Mouse (Mus musculus) forebrain, embryonic 10.5 days (tissue): Measurements from ENCODE around the gene Unc13b. TPM values are rescaled to one million over a fixed set of nuclear protein-coding genes. Genes with fewer than 3 reads are reported as not detected.

Source experiments
- DNase-seq: peaks from one replicate; pipeline ENCODE4 v3.0.0-alpha.2; 2017; ENCODE audit warnings: low spot score; ENCODE audit errors: extremely low spot score
- H3K27ac ChIP-seq: fragments of 300-500 bp; sonication (generic); 2 replicates; pipeline ENCODE4 v1.5.1; 2016; ENCODE audit warnings: mild to moderate bottlenecking
- H3K27me3 ChIP-seq: fragments of 300-500 bp; sonication (generic); 2 replicates; pipeline ENCODE4 v1.6.1; 2016; ENCODE audit warnings: mild to moderate bottlenecking; ENCODE audit not compliant: poor library complexity, severe bottlenecking
- H3K36me3 ChIP-seq: fragments of 300-500 bp; sonication (generic); replicated peaks from 2 replicates; pipeline ENCODE4 v1.6.1; 2016; ENCODE audit warnings: mild to moderate bottlenecking, moderate library complexity
- H3K4me1 ChIP-seq: fragments of 300-500 bp; sonication (generic); 2 replicates; pipeline ENCODE4 v1.6.1; 2016
- H3K4me3 ChIP-seq: fragments of 300-500 bp; sonication (generic); 2 replicates; pipeline ENCODE4 v1.5.1; 2016; ENCODE audit warnings: mild to moderate bottlenecking, moderate library complexity
- H3K9me3 ChIP-seq: fragments of 300-500 bp; sonication (generic); 2 replicates; pipeline ENCODE4 v1.6.1; 2016; ENCODE audit warnings: mild to moderate bottlenecking, moderate library complexity
- WGBS: fragments of 180-500 bp; shearing (Covaris S2); methylation state at CpG from one replicate; pipeline ENCODE4 v1.1.7; 2016; 5-methylcytosine and 5-hydroxymethylcytosine counted together
- polyA plus RNA-seq: library from polyadenylated mRNA; unstranded; fragments of >200 nt; fragmentation: Nextera tagmentation; extraction: Ambion mirVana; gene quantifications from 2 replicates; pipeline ENCODE4 v1.2.1, GENCODE M21; 2016

The Unc13b gene
- polyA plus RNA-seq = 10.7 and 11.6 TPM in 2 replicates

DNA sequence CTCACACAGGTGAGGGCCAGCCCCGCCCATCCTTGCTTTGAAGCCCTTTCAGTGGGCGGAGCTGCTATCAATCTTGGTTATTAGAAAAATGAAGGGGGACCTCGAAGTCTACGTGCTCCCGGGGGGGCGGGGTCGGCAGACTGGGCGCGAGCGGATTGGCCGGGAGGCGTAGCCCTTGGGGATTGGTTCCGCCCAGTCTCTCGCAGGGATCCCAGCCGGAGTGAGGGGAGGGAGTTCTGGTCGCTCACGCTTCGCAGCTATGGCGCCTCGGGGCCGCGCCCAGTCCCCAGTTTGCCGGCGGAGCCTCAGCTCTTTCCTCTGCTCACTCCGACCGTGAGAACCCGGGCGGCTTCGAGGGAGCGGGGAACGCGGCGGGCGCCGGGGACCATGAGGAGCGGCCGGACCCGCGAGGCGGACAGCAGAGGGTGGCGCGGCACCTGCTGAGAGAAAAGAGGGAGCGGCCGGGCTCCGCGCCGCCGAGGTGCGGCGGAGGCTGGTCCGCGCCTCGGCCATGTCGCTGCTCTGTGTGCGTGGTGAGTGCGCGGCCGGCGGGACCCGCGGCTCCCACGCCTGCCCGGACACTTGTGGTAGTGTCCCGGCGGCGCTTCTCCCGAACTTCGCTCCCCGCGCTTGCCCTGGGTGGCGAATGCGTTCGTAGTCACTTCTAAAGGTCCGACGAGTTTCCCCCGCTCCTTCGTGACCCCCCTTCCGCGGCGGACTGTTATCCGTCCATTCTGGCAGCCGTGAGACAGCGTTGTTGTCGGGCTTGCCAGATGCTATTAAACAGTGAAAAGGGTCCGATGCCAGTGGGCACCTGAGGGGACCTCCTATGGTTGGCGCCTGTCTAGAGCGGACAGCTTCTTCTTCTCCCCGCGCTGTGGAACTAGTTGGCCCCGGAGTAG, at the start of gene Unc13b:
Gene Unc13b (plus strand): TSS at position 201 of the 902 bp plus-strand sequence.
- Histone ChIP-seq H3K27ac (peak within 1 kb of the TSS; percentile 92), H3K36me3 (no peaks in the 10 kb centered on the region), H3K9me3 (no peaks in the 10 kb centered on the region), H3K27me3 (peaks cover 36% of the 10 kb centered on the region), H3K4me1 (peaks cover 24% of the 10 kb centered on the region), H3K4me3 (peak within 1 kb of the TSS; percentile 82)
- DNase-seq = peak; percentile 94
- WGBS = under 1% methylated on average over 90 of the region's 90 CpGs

DNA sequence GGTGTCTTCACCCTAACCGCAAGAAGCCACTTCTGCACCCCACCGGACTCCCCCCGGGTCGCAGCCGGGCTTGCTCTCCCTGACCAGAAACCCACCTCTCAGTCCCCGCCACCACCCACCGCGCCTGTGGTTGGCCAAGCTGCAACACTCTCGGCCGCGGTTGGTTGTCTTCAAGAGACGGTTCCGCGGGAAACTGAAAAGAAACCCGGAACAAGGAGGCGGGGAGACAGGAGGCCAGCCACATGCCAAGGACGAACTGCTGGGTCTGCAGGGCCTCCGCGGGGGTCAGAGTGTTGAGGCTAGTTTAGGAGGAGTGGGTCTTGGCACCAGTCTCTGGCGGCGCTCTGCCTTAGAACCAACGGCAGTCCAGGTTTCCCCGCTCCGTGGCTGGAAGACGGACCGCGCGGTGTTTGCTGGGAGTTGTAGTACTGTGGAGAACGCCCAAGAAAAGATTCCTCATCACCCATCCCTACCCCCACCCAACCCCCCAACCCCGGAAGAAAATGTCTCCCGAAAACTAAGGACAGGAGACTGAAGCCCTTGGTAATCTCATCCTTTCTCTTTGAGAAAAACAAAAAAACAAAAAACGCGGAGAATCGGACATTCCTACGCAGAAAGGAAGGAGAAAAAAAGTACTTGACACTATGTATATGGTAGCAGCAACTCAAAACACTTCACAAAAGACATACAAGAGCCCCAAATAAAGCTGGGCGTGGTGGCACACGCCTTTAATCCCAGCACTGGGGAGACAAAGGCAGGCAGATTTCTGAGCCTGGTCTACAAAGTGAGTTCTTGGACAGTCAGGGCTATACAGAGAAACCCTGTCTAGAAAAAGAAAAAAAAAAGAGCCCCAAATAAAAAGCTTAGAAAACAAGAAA, 48.4 kb upstream of the Unc13b start, which contains the start of gene Fancg:
Gene Fancg (minus strand): TSS at position 346 of the 878 bp plus-strand sequence.
- no peaks in the 10 kb centered on the region for H3K27me3 ChIP-seq
- H3K4me1 ChIP-seq = peaks cover 30% of the 10 kb centered on the region
- peaks cover 17% of the 10 kb centered on the region for H3K36me3 ChIP-seq
- peak within 1 kb of the TSS; percentile 75 for H3K4me3 ChIP-seq
- DNase-seq = peak; percentile 85
- no peaks in the 10 kb centered on the region for H3K9me3 ChIP-seq
- WGBS = under 1% methylated on average over 37 of the region's 37 CpGs
- H3K27ac ChIP-seq = peak within 1 kb of the TSS; percentile 93

DNA sequence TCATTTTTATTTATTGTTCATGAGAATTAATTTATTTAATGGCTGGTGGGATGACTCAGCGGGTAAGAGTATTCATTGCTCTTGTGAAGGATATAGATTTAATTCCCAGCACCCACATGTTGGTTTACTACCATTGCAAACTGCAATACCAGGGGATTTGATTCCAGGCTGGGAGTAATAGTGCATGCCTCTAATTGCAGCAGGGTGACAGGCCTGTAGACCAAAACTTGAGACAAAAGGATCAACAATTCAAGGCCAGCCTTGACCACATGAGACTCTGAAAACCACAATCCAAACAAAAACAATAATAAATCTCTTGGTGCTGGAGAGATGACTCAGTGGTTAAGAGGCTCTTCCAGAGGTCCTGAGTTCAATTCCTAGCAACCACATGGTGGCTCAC, 46.7 kb upstream of the Unc13b start:
- H3K27me3 ChIP-seq = no peaks in the 10 kb centered on the region
- DNase-seq = no peak
- H3K36me3 ChIP-seq = peaks cover 10% of the 10 kb centered on the region
- WGBS = 94% methylated on average over 1 of the region's 1 CpGs
- H3K27ac ChIP-seq = no peak overlapping the region
- H3K9me3 ChIP-seq = no peaks in the 10 kb centered on the region
- peaks cover 30% of the 10 kb centered on the region for H3K4me1 ChIP-seq
- H3K4me3 ChIP-seq = no peak overlapping the region

DNA sequence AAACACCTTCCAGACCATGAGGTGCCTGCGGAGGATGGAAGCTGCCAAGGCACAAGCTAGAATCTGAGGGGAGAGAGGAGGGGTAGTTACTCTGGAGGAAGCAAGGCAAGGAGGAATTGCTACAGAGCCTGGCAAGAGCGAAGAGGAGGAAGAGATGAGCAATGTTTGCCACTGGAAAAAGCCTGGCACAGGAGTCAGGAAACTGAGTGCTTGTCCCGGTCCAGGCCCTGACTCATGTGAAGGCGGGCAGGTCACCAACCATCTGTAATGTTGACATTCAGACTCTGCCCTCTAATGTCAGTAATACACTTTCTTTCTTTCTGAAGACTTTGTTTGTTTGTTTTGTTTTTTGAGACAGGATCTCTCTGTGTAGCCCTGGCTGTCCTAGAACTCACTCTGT, 40.6 kb upstream of the Unc13b start:
- DNase-seq = no peak
- H3K27me3 ChIP-seq = no peaks in the 10 kb centered on the region
- H3K27ac ChIP-seq = no peak overlapping the region
- no peak overlapping the region for H3K4me3 ChIP-seq
- peaks cover 66% of the 10 kb centered on the region for H3K36me3 ChIP-seq
- H3K9me3 ChIP-seq = no peaks in the 10 kb centered on the region
- 97% methylated on average over 4 of the region's 4 CpGs for WGBS
- peaks cover 7% of the 10 kb centered on the region for H3K4me1 ChIP-seq

DNA sequence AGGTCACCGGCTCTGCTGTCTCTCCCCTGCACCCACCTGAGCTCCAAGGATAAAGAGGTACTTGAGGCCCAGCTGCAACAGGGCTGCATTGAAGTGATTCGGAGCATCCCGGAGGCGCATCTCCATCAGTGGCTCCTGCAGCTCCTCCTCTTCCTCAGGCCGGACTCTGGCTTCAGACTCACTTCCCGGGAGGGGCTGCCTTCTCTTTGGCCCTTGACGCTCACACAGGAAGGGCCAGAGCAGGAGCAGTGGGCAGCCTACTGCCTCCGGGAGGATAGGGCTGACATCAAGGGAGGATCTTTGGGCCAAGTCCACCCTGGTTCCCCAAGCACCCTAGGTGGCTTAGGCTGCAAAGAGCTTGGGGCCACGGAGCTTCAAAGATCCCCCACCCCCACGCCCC, 39.6 kb upstream of the Unc13b start:
- no peaks in the 10 kb centered on the region for H3K9me3 ChIP-seq
- WGBS = 94% methylated on average over 10 of the region's 10 CpGs
- no peak for DNase-seq
- no peak overlapping the region for H3K27ac ChIP-seq
- H3K4me1 ChIP-seq = no peaks in the 10 kb centered on the region; the same call in 1 of the 2 replicates
- no peaks in the 10 kb centered on the region for H3K27me3 ChIP-seq
- peaks cover 77% of the 10 kb centered on the region for H3K36me3 ChIP-seq
- no peak overlapping the region for H3K4me3 ChIP-seq

DNA sequence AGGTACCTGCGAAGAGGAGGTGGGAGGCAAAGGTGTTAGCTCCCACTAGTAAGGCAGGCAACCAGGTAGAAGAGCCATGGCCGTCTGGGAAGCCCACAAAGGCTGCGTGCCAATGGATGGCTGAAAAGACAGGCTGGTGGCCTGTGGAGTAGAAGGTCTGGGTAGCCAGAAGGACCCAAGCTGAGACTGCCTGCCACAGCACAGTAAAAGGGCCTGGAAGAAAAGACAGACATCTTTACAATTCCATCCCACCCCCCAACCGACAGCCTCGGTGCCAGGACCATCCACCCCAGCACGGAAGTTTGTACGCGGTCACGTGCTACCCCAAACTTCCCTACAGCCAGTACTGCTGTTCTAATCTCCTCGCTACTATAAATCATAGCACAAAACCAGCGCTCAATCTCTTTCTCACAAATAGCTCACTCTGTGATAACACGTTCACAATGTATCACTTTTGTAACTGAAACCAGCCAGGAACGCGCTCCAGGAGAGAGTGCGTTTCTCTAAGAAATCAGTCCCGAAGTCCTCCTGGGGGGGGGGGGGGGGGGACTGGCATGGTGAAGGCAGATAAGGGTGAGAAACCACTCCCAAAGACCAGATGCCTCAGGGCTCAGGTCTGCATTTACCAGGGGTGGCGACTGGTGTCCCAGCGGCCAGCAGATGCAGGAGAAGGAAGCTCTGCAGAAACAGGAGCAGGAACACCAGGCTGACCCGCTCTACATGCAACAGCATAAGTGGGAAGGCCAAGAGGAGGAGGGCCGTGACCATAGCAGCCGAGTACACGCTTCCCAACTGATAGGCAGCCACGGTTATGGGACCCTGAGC, 38.9 kb upstream of the Unc13b start:
- Histone ChIP-seq H3K9me3 (no peaks in the 10 kb centered on the region), H3K36me3 (peaks cover 78% of the 10 kb centered on the region), H3K27ac (no peak overlapping the region), H3K4me1 (peaks cover 6% of the 10 kb centered on the region), H3K4me3 (no peak overlapping the region), H3K27me3 (no peaks in the 10 kb centered on the region)
- DNase-seq = no peak
- WGBS = 95% methylated on average over 23 of the region's 23 CpGs

DNA sequence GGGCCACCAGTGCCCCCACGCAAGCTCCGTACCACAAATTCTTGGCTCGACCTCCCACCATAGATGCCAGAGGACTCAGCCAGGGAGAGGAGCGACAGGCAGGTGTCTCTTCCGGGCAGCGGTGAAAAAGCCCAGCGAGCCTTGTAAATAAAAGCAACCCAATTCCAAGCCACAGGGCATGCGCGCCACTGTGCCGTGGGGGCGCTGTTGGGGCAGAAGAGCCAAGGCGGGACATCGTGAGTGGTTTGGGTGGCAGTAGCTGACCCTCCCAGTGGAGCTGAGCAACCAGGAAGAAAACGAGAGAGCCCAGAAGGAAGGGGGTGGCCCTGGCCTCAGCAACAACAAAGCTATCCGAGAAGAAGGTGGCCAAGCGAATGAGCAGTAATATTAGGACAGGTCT, 37.9 kb upstream of the Unc13b start:
- no peak for DNase-seq
- no peak overlapping the region for H3K27ac ChIP-seq
- H3K4me1 ChIP-seq = peaks cover 11% of the 10 kb centered on the region
- WGBS = 86% methylated on average over 16 of the region's 16 CpGs
- no peaks in the 10 kb centered on the region for H3K27me3 ChIP-seq
- H3K4me3 ChIP-seq = no peak overlapping the region
- H3K36me3 ChIP-seq = peaks cover 78% of the 10 kb centered on the region
- no peaks in the 10 kb centered on the region for H3K9me3 ChIP-seq

DNA sequence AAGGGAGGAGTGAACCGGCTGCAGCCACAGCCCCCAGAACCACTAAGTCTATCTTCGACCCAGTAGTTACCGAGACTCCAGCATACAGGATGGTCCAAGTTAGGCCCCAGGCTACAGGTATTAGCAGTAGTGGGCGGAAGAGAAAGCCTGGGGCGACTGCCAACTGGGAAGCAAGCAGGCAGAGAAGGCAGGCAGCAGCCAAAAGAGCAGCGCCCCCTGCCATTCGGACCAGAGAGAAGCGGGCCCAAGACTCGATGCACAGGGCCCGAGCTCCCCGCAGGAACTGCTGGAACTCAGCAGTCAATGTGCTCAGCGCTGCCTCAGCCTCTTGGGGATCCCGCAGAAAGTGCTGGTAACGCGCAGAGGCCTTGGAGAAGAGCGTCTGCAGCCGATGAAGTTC, 37.4 kb upstream of the Unc13b start:
- peaks cover 78% of the 10 kb centered on the region for H3K36me3 ChIP-seq

DNA sequence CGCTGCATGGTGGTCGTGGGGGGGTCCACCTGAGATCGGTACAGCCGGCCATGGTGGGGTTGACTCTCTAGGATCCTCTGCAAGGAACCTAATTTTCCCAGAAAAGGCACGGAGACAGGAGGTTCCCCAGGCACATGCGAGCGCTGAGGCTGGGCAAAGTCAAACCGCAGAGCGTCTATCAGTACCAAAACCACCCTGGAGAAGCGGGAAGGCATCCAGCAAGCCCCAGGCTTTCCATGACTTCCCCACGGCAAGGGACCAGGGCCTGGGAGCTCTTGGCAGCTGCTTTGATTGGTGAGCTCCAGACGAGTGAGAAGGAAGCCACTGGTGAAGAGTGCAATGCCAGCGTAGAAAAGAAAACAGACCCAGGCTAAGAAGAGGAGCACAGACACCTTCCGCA, 34.1 kb upstream of the Unc13b start:
- 85% methylated on average over 14 of the region's 14 CpGs for WGBS
- DNase-seq = no peak
- H3K36me3 ChIP-seq = peaks cover 79% of the 10 kb centered on the region

More for the DNA sequence above, 37.4 kb upstream of the Unc13b start:
- 70% methylated on average over 17 of the region's 17 CpGs for WGBS
- Histone ChIP-seq H3K4me1 (peaks cover 11% of the 10 kb centered on the region), H3K4me3 (no peak overlapping the region), H3K27ac (no peak overlapping the region), H3K9me3 (no peaks in the 10 kb centered on the region), H3K27me3 (no peaks in the 10 kb centered on the region)
- DNase-seq = no peak

DNA sequence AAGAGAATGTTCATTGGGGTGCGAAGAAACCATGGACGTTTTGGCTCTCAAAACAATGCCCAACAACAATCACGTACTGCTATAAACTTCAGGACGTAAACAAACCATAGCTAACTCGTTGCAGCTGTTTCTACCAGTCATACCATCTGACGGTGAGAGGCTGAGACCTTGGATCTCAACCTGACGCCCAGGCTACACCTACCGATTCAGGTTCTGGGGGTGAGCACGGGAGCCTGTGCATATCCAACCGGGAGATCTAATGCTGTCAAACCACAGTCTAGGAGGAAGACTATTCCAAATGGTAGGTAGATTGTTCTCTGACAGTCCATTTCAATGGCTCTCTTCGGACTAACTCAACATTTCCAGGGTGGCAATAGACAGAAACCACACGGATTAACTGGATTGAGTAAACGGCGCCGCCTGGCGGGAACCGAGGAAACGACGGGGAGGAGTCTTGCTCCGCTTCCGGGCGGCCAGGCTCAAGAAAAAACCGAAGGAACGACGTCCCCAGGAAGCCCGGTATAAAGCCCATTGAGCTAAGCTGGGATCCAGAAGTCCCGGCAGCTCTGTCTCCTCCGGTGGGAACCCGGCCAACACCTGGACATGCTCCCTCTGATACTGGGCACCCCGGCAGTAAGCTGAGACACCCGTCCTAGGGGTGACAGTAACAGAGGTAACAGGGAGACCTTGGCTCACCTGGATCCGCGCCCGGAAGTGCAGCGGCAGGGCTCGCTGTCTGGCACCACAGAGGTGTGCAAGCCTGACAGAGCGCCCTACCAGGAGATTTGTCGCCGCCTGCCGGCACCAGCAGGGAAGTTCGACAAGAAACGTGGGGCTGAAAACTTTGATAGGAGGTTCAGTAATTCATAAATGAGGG, 33.4 kb upstream of the Unc13b start, which contains the start of gene Pigo:
Gene Pigo (minus strand): TSS at position 736 of the 877 bp plus-strand sequence.
- Histone ChIP-seq H3K4me3 (peak within 1 kb of the TSS; percentile 65), H3K27ac (peak within 1 kb of the TSS; percentile 87), H3K36me3 (peaks cover 77% of the 10 kb centered on the region), H3K27me3 (no peaks in the 10 kb centered on the region), H3K9me3 (no peaks in the 10 kb centered on the region), H3K4me1 (peaks cover 21% of the 10 kb centered on the region)
- WGBS = 10% methylated on average over 42 of the region's 42 CpGs
- peak; percentile 89 for DNase-seq

More for the DNA sequence above, 34.1 kb upstream of the Unc13b start:
- Histone ChIP-seq H3K4me1 (peaks cover 15% of the 10 kb centered on the region), H3K27me3 (no peaks in the 10 kb centered on the region), H3K27ac (peak overlapping the region; percentile 87), H3K4me3 (peak overlapping the region; percentile 65), H3K9me3 (no peaks in the 10 kb centered on the region)

DNA sequence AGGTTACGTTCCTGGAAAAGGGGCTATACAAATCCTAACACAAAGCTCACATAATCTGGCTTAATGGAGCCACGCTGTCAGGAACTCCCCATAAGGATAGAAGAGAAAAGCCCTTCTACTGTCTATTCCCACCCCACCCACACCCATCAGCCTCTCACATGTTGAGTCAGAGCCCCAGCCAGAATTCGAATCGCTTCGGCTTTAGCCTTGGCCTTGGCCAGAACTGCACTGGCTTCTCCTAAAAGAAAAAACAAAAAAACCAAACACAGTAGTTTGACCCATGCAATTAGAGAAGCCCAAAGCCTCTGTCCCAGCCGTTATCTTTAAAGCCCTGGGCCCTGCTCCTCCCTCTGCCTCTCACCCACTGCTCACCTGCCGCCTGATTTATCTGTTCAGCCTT, 29.6 kb upstream of the Unc13b start:
- H3K4me1 ChIP-seq = peaks cover 43% of the 10 kb centered on the region
- peaks cover 57% of the 10 kb centered on the region for H3K36me3 ChIP-seq
- WGBS = 90% methylated on average over 7 of the region's 7 CpGs
- H3K27ac ChIP-seq = no peak overlapping the region
- H3K9me3 ChIP-seq = no peaks in the 10 kb centered on the region
- no peak for DNase-seq
- H3K27me3 ChIP-seq = no peaks in the 10 kb centered on the region
- H3K4me3 ChIP-seq = no peak overlapping the region; the same call in 1 of the 2 replicates
